Mouse (Mus musculus) midbrain, embryonic 11.5 days (tissue): ENCODE data around the gene Ints4. TPM values are rescaled to one million over a fixed set of nuclear protein-coding genes. Genes with fewer than 3 reads are reported as not detected.
A peak's percentile ranks its signal among the peaks of the same experiment; 100 is the strongest.

Experiments
- ATAC-seq: fragments of 200-750 bp; cut with Nextera tagmentation; 2 replicates; pipeline ENCODE4 v1.8.0; 2017; ENCODE audit warnings: moderate TSS enrichment, moderate library complexity; ENCODE audit not compliant: low FRiP score
- DNase-seq: peaks from one replicate; pipeline ENCODE4 v3.0.0; 2015; ENCODE audit warnings: low spot score; ENCODE audit errors: missing footprints
- H3K27ac ChIP-seq: fragments of 300-500 bp; sonication (generic); 2 replicates; pipeline ENCODE4 v1.5.1; 2014; ENCODE audit warnings: low read depth, low read length
- H3K27me3 ChIP-seq: fragments of 300-500 bp; sonication (generic); 2 replicates; pipeline ENCODE4 v1.6.1; 2014; ENCODE audit warnings: mild to moderate bottlenecking, low read length, moderate library complexity, mixed read lengths; ENCODE audit not compliant: control insufficient read depth, insufficient read depth
- H3K36me3 ChIP-seq: fragments of 300-500 bp; sonication (generic); 2 replicates; pipeline ENCODE4 v1.6.1; 2014; ENCODE audit warnings: mild to moderate bottlenecking, low read length, moderate library complexity, mixed read lengths; ENCODE audit not compliant: control insufficient read depth, insufficient read depth
- H3K4me1 ChIP-seq: fragments of 300-500 bp; sonication (generic); 2 replicates; pipeline ENCODE4 v1.6.1; 2014; ENCODE audit warnings: low read length; ENCODE audit not compliant: control insufficient read depth, insufficient read depth
- H3K4me2 ChIP-seq: fragments of 300-500 bp; sonication (generic); 2 replicates; pipeline ENCODE4 v1.6.1; 2014; ENCODE audit warnings: mild to moderate bottlenecking, moderate library complexity
- H3K4me3 ChIP-seq: fragments of 300-500 bp; sonication (generic); 2 replicates; pipeline ENCODE4 v1.5.1; 2014; ENCODE audit warnings: low read depth, low read length
- H3K9ac ChIP-seq: fragments of 300-500 bp; sonication (generic); 2 replicates; pipeline ENCODE4 v1.6.1; 2014; ENCODE audit warnings: low read length
- H3K9me3 ChIP-seq: fragments of 300-500 bp; sonication (generic); 2 replicates; pipeline ENCODE4 v1.6.1; 2016; ENCODE audit warnings: low read length; ENCODE audit not compliant: control insufficient read depth
- WGBS: fragments of 180-500 bp; shearing (Covaris S2); extraction: QIAGEN DNeasy Blood & Tissue Kit; methylation state at CpG from one replicate; pipeline ENCODE4 v1.1.7; 2014; 5-methylcytosine and 5-hydroxymethylcytosine counted together
- polyA plus RNA-seq: library from polyadenylated mRNA; unstranded; fragments of >200 nt; fragmentation: Nextera tagmentation; extraction: Ambion mirVana; gene quantifications from 2 replicates; pipeline ENCODE4 v1.2.1, GENCODE M21; 2014

Gene Ints4
- polyA plus RNA-seq, 1 experiment from 2014 or later, result 62.6 TPM

DNA sequence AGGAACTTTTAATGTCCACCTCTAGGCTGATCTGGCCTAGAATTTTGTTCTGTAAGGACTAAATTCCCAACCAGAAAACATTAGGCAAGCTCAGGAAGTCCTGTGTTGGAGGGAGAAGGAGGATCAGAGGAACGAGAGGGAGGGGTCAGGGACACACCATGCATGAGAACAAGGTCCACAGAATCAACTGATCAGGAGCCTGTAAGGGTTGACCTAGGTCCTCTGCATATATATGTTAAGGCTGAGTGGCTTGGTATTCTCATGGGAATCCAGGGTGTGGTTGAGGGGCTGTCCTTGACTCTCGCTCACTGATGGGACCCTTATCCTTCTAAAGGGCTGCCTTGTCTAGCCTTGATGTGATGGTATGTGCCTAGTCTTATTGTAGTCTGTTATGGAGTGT is 82.8 kb downstream of the Ints4 start:
- 95% methylated on average over 2 of the region's 2 CpGs for WGBS
- Histone ChIP-seq H3K27ac (no peak overlapping the region), H3K36me3 (no peaks in the 10 kb centered on the region), H3K4me3 (no peak overlapping the region), H3K9ac (no peak overlapping the region), H3K27me3 (no peaks in the 10 kb centered on the region), H3K4me1 (no peaks in the 10 kb centered on the region), H3K9me3 (no peaks in the 10 kb centered on the region), H3K4me2 (no peak overlapping the region)
- ATAC-seq, result no peak
- no peak for DNase-seq

DNA sequence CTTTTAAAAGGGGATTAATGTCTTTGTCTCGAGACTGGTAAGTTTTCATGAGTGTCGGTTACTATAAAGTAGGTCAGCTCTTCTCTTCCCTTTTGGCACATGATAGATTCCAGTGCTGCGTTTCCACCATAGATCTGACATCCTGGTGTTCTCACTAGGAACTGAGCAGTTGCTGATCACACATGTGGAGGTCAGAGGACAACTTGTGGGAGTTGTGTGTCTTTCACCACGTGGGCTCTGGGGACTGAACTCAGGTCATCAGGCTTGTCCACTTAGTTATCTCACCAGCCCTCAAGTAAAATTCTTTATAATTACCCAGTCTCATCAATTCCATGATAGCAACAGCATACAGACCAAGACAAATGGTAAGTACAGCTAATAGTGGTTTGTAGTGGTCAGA is 88.6 kb downstream of the Ints4 start:
- Histone ChIP-seq H3K9me3 (no peaks in the 10 kb centered on the region), H3K4me2 (no peak overlapping the region), H3K27ac (no peak overlapping the region), H3K4me1 (no peaks in the 10 kb centered on the region), H3K4me3 (no peak overlapping the region), H3K36me3 (no peaks in the 10 kb centered on the region), H3K9ac (no peak overlapping the region), H3K27me3 (no peaks in the 10 kb centered on the region)
- ATAC-seq (no peak), DNase-seq (no peak)
- WGBS, result 77% methylated on average over 4 of the region's 4 CpGs

DNA sequence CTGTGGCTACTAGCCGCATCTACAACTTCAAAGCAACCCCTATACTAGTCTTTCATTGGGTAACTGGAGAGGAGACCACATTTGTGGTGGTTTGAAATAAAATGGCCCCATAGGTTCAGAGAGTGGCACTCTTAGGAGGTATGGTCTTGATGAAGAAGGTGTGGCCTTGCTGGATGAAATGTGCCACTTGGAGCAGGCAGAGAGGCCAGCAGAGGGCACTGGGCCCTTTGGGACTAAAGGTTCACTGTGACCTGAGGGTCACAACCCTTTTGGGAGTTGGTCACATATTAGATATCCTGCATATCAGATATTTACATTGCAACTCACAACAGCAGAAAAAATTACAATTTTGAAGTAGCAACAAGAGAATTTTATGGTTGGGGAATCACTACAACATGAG is 89.6 kb downstream of the Ints4 start:
- H3K9ac ChIP-seq, result no peak overlapping the region
- DNase-seq, result no peak
- ATAC-seq, result no peak
- no peak overlapping the region for H3K4me2 ChIP-seq
- WGBS, result 90% methylated on average over 1 of the region's 1 CpGs
- H3K27me3 ChIP-seq, result no peaks in the 10 kb centered on the region
- H3K9me3 ChIP-seq, result no peaks in the 10 kb centered on the region
- no peak overlapping the region for H3K4me3 ChIP-seq
- no peaks in the 10 kb centered on the region for H3K36me3 ChIP-seq
- no peaks in the 10 kb centered on the region for H3K4me1 ChIP-seq
- H3K27ac ChIP-seq, result no peak overlapping the region

DNA sequence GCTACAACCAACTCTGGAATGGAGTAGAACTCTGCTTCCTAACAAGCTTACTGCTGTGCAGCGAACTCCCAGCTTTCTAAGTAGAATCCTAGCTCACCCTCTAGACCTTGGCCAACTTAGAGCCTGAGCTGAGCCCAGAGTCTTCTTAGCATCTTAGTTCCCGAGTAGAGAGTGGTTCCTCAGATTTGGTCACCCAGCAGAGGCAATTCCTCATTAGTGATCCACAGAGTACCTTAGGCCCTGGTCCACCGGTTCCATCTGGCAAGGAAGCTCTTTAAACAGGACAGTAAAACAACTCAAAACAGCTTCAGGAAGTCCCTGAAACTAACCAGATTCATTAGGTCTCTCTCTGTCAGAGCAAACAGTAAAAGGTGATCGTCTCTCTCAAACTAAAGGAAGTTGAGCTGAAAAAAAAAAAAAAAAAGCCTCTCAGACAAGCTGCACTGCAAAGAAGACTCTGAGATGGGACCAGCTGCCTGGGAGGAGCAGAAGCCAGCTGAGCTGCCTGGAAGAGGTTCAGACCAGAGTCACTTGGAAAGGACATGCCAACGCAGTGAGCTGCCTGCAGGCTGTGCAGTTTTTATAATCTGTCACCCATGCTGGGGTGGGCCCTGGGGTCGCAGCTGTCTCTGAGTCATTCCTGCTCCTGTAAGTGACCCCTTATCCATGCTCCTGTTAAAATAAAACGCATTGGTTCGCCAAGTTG is 97.8 kb downstream of the Ints4 start:
- no peak overlapping the region for H3K27ac ChIP-seq
- WGBS, result 35% methylated on average over 8 of the region's 8 CpGs
- H3K9ac ChIP-seq, result peak overlapping the region; percentile 53
- no peaks in the 10 kb centered on the region for H3K9me3 ChIP-seq
- DNase-seq, result peak; percentile 93
- ATAC-seq, result no peak
- no peaks in the 10 kb centered on the region for H3K36me3 ChIP-seq
- no peaks in the 10 kb centered on the region for H3K27me3 ChIP-seq
- peak overlapping the region; percentile 89 for H3K4me3 ChIP-seq
- peak overlapping the region; percentile 56 for H3K4me2 ChIP-seq
- H3K4me1 ChIP-seq, result peaks cover 7% of the 10 kb centered on the region; the same call in 1 of the 2 replicates

DNA sequence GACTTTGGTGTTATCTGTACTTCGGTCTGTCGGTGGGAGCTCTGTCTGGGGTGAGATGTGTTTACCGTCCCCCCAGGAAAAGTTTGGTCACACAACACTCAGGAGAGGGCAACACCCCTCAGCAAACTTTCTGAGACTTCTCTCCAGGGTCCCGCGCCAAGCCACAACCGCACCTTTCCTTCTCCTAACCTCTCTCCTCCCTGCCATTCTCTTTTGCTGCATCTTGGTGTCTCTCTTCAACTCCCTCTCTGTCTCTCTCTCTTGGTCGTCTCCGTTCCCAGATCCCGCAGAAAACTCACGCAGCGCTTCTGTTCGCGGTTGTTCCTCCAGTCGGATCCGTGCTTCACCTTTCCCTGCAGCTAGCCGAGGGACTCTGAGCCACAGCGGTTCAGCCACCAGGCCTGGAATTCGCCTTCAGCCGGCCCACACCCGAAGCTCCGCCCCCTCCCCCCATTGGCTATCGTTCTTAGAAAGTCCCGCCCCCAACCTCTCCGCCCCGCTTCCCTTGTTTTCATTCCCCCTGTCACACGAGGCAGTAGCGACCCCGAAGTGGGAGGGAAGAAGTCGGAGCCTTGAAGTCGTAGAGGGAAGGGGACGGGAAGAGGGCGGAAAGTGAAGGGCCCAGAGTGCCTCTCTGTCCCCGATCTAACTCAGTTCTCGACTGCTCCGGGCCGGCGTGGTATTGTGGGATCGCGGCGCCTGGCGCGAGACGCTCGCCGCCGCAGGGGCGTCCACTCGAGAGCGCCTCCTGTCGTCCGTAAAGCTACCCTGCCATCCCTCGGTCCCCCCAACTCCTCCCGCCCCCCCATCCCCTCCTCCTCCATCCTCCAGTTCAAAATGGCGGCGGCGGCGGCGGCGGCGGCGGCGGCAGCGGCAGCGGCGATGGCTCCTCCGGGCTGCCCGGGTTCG is 98.6 kb downstream of the Ints4 start, which contains the start of the genes Aamdc and Rsf1:
Aamdc (minus strand) TSS at position 431 of the 909 bp plus-strand sequence.
Rsf1 (plus strand) TSS at position 823 of the 909 bp plus-strand sequence.
- DNase-seq (peak; percentile 99), ATAC-seq (peak; percentile 95)
- Histone ChIP-seq H3K27me3 (no peaks in the 10 kb centered on the region), H3K9me3 (no peaks in the 10 kb centered on the region), H3K36me3 (no peaks in the 10 kb centered on the region), H3K9ac (peak within 1 kb of the TSS; percentile 98), H3K4me1 (peaks cover 7% of the 10 kb centered on the region; the same call in 1 of the 2 replicates), H3K4me3 (peak within 1 kb of the TSS; percentile 89), H3K27ac (peak within 1 kb of the TSS; percentile 89), H3K4me2 (peak within 1 kb of the TSS; percentile 56)
- under 1% methylated on average over 50 of the region's 68 CpGs for WGBS

DNA sequence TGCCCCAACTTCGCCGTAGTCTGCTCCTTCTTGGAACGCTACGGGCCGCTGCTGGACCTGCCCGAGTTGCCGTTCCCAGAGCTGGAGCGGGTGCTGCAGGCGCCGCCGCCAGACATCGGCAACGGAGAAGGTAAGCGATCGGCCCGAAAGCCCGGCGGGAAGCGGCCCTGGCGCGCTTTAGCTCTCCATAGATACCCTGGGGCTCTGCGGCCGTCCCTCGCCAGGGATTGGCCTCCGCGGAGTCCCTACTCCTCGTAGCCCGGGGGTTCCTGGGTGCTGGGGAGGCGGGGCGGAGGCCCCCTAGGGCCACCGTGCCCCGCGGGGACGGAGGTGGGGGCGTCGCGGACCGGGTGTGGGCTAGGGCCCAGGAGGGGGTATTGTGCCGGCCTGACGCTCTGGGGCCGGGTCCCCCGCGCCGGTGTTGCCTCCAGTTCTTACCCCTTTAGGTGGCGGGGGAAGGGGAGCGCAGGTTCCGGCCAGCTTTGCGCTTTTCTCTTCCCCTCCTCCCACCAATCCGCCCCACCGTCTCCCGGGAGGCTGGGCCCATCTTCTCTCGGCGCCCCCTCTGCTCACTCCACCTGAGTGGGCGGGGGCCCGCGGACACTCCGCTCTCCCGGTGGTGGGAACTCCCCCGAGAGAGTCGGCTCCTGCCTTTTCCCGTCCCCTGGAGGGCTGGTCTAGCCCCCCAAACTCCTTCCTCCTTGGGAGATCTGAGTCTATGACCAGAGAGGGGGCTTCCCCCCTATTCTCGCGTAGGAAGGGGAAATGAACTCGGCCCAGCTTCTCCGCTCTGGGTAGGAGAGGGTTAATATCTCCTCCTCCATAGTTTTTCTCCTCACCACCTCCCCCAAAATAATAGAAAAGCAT is 99.5 kb downstream of the Ints4 start:
- Histone ChIP-seq H3K27me3 (no peaks in the 10 kb centered on the region), H3K4me3 (peak overlapping the region; percentile 89), H3K27ac (peak overlapping the region; percentile 89), H3K4me2 (peak overlapping the region; percentile 56), H3K36me3 (no peaks in the 10 kb centered on the region), H3K9me3 (no peaks in the 10 kb centered on the region), H3K4me1 (peaks cover 7% of the 10 kb centered on the region; the same call in 1 of the 2 replicates), H3K9ac (peak overlapping the region; percentile 98)
- peak; percentile 59 for ATAC-seq
- DNase-seq, result peak; percentile 97
- WGBS, result under 1% methylated on average over 52 of the region's 65 CpGs

DNA sequence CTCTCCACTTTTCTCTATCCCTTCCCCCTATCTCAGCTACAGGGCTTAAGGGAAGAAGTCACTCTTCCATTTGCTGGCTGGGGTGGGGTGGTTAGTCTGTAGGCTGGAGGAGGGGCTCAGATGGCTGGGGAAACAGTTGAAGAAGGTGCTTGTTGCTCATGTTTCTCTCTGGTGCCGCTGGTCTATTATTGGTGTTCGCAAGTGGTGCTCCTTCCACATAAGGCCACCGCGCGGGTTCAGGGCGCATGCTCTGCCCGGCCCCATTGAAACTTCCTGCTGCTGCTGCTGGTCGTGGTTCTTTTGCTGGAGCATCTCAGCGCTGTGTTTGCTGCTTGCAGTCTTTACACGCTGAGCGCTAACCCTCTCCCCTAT is 100.1 kb downstream of the Ints4 start:
- peak overlapping the region; percentile 89 for H3K27ac ChIP-seq
- DNase-seq, result no peak
- peaks cover 7% of the 10 kb centered on the region; the same call in 1 of the 2 replicates for H3K4me1 ChIP-seq
- WGBS, result 2% methylated on average over 11 of the region's 11 CpGs
- peak; percentile 52 for ATAC-seq
- peak overlapping the region; percentile 98 for H3K9ac ChIP-seq
- peak overlapping the region; percentile 89 for H3K4me3 ChIP-seq
- H3K36me3 ChIP-seq, result no peaks in the 10 kb centered on the region
- H3K9me3 ChIP-seq, result no peaks in the 10 kb centered on the region
- H3K4me2 ChIP-seq, result peak overlapping the region; percentile 56
- no peaks in the 10 kb centered on the region for H3K27me3 ChIP-seq

DNA sequence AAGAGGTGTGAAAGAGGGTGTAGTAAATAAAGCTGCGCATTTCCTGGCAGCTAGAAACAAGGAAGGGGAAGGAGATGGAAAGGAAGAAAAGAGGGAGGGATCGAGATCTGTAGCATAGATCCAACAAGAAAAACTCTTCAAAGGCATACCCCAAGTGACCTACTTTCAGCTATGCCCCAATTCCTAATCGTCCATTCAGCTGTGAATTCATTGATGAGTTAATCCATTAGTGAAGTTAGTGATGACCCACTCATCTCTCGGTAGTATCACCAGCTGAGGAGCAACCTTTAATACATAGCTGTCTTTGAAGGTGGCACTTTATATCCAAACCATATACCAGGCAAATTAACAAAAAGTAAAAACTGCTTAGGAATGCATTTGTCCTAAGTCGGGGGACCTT is 107.8 kb downstream of the Ints4 start:
- 0 out of 2 replicates have a peak, but pooled peaks cover 2% of the 10 kb centered on the region for H3K4me1 ChIP-seq
- 73% methylated on average over 5 of the region's 5 CpGs for WGBS
- no peak overlapping the region for H3K9ac ChIP-seq
- H3K4me3 ChIP-seq, result no peak overlapping the region
- no peak for DNase-seq
- H3K27ac ChIP-seq, result no peak overlapping the region
- H3K9me3 ChIP-seq, result no peaks in the 10 kb centered on the region
- 0 out of 2 replicates have a peak, but pooled peaks cover 2% of the 10 kb centered on the region for H3K36me3 ChIP-seq
- ATAC-seq, result no peak
- H3K4me2 ChIP-seq, result no peak overlapping the region
- H3K27me3 ChIP-seq, result no peaks in the 10 kb centered on the region
